Mouse (Mus musculus): ENCODE measurements around the gene Nt5e.
A peak's percentile ranks its signal among the peaks of the same experiment; 100 is the strongest.
"Not testable (repeated sequence)": the region's sequence is repeated elsewhere in the genome, so short reads cannot be mapped to it uniquely, and the experiment has no call there.

Gene Nt5e

DNA sequence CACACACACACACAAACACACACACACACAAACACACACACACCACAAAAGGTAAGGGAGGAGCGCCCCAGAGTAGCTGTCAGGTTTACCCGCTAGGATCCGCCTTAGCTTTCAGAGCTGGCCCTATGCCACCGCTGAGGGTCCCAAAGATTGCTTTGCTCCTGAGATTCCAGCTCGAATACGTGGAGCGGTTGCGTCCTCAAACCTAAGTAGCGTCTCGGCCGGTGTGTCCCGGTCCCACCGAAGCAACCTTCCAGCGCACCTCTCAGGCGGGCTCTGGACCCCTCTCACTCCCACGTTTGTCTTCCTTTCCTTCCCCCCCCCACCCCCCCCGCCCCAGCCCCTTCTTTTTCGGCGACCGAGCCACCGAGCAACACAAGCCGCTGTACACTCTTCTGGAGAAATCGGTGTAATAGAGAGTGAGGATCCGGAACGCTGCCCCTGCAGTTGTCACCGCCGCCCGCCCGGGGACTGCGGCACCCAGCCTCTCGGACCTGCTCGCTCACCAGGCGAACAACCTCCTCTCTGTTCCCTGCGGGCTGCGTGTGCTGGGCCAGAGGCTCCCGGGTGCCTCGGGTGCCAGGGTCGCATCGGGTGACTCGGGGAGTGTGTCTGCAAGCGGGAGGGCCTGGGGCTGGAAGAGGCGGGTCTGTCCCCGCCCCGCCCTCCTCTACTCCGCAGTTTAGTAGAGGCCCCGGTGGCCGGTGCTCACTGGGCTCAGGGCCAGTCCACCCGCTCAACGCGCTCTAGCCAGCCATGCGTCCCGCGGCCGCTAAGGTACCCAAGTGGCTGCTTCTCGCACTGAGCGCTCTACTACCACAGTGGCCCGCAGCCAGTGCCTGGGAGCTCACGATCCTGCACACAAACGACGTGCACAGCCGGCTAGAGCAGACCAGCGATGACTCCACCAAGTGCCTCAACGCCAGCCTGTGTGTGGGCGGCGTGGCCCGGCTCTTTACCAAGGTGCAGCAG lies at the start of gene Nt5e:
TSS of gene Nt5e (plus strand) at position 268 of the 972 bp plus-strand sequence.
- DNase-seq (ENCODE audit: extremely low spot score), result peak; percentile 80

DNA sequence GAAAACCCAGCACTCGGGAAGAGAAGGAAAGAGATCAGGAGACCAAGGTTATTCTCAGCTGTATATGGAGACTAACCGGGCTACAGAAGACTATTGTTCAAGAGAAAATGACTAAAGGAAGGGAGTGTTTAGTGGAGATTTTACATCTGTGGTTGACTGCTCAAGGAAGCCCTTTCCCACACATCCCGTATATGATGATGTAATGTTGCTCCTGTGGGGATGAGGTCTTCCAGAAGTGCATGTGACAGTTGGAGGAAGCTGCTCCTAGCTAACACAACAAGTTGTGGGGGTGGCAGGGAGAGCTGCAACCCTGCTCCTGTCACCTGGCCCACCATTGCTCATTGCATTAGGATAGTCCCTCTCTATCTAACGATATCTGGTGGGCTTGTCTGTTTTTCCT lies 49.4 kb upstream of the Nt5e start:
- DNase-seq (ENCODE audit: extremely low spot score), result no peak

DNA sequence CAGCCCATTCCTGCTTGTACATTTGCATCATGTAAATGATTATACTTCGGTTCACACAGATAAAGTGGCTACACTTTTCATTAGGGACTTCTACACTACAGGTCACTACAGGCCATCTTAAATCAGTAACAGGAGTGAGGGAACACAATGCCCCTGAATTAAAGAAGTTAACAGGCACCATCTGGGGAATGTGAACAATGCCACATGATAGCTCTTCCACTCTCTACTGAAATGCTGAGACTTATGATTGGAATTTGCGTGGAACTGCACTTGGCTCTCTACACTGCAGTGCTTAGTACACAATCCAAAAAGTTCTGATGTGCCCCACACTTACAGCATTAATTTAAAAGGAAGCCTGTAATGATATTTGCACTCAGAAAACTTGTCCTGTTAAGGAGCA lies 47.3 kb upstream of the Nt5e start:
- no peak for DNase-seq (ENCODE audit: extremely low spot score)

DNA sequence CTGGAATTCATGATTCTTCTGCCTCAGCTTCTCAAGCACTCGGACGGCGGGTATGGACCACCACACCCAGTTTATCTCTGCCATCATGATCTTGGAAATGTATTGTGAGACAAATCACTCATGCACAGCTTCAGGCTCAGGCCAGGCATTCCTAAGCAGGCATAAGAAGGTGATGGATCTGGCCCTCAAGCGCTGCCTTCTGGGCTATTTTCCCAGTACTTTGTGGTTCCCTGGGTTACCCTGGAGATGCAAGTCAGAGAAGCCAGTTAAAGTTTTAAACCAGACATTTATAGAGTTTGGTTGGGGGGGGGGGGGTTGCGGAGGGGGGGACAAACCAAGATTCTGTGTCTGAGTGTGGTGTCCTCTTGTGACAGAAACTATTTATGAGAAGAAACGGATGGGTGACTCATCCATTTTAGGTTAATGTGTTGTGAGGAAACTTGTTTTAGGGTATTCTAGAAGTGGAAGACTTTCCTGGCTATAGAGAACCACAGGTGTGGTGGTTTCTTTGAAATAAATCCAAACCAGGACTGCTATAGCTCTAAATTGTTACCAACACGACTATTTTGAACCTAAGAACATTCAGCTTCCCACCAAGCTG lies 37.3 kb upstream of the Nt5e start:
- no peak for DNase-seq (ENCODE audit: extremely low spot score)

DNA sequence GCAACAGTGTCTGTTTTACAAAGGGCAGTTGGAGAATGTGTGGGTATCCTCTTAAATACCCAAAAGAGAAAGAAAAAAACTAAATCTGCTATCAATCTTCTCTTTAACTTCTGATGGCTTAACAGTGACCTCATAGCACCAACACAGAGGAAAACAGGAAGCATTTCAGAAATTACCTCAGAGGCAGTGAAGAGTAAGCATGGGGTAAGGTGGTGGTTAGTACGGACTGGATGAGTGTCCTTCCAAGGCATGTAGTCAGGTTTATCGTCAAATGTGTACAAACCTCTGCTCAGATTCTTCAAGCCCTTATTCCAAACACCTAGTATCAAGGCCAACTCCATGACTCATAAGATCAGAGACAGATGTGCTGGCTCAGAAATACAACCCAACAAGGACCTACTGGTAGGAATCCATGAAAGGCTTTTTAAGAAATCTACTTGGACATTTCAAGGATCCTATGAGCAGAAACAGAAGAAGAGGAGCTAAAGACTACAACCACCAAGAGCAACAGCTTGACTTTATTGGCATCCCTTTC lies 34.1 kb upstream of the Nt5e start:
- DNase-seq (ENCODE audit: extremely low spot score), result no peak

DNA sequence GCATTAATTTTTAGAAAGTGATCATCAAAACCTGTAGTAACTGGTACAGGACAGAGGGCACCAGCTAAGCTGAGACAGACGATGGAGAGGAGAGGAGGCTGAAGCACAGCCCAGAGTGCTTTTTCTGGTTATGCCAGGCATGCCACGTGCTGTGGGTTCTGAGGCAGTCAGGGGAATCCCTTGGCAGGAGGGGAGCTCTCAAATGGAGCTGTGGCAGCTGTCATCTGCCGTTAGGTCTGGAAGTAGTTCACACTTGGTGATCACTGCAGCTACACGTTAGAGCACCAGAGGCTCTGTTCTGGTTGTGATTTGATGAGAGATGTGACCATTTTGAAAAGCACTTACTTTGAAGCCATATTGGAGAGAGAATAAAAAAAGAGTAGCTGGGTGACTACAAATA lies 31.2 kb upstream of the Nt5e start:
- no peak for DNase-seq (ENCODE audit: extremely low spot score)

DNA sequence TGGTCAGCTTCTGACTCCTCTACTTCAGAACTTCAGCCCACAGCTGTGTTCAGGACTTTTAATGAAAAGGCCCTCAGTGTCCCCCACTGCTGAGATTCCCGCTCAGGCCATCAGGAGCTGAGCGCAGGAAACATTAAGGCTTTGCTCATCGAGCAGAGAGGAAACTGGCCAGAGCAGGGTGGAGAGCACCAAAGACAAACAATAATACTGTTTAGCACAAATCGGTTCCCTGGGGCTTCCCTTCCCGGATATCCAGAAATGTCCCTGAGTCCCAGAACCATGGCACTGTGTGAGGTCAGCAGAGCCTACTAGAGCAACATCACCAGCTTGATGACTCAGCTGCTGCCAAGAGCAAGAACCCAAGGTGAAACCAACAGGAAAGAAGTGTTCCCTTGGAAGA lies 30.7 kb upstream of the Nt5e start:
- no peak for DNase-seq (ENCODE audit: extremely low spot score)

DNA sequence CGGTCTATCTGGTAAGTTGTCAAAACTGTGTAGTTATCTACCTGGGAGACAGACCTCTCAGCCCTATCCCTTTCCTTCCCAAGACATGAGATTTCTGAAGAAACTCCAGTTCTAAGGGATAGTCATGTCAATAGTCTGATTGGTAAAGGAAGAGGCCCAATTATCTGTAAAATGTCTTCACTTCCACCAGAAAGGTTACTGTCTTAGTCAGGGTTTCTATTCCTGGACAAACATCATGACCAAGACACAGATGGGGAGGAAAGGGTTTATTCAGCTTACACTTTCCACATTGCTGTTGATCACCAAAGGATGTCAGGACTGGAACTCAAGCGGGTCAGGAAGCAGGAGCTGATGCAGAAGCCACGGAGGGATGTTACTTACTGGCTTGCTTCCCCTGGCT lies 29.8 kb upstream of the Nt5e start:
- DNase-seq (ENCODE audit: extremely low spot score), result not testable (repeated sequence)

DNA sequence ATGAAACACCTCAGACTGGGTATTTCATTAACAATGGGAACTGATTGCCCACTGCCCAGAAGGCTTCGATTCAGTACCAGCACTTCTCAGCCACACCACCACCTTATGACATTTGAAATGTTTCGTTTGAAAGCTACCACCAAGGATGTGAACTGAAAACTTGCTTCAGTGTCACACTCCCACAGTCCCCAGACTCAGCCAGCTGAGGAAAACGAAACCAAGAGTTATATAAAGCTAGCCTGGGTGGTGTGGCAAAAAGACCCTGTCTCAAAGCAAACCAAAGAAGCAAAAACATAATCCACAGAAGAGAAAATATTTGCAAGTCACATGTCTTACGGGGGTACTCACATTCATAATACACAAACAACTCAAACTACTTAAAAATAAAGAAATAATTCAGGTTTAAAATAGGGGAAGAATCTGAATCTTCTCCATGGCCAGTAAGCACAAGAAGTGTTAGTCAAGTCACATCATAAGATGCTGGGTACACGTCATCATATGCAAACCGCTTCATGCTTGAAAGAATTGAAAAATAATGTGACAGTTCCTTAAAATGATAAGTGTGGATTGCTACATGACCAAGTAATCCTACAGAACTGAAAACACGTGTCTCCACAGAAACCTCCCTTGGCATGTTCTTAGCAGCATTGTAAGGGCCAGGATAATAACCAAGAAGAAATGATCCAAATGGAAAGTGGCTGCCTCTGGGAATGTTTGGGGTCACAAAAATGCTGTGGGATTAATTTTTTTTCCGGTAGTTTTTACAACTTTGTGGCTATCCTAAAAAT lies 28.9 kb upstream of the Nt5e start:
- DNase-seq (ENCODE audit: extremely low spot score), result no peak

DNA sequence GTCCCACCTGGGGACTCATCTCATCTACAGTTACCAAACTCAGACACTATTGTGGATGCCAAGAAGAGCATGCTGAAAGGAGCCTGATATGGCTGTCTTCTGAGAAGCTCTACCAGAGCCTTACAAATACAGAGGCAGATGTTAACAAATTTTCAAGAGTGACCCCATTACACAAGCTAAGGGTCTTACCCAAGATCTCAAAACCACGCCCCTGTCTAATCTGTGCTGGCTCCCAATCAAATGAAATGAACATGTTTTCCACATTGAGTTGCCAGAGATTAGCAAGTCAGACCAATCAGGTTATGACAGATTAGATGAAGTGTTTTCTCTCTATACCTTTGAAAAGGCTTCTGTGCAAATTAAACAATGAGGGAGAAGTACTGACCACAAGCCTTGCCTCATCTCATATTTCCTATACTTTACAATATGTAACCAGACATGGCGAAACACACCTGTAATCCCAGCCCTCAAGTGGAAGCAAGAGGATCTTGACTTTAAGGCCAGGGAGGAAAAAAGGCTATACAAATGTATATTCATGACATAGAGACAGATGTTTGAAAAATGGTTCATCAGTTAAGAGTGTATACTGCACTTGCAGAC lies 19.9 kb upstream of the Nt5e start:
- no peak for DNase-seq (ENCODE audit: extremely low spot score)

DNA sequence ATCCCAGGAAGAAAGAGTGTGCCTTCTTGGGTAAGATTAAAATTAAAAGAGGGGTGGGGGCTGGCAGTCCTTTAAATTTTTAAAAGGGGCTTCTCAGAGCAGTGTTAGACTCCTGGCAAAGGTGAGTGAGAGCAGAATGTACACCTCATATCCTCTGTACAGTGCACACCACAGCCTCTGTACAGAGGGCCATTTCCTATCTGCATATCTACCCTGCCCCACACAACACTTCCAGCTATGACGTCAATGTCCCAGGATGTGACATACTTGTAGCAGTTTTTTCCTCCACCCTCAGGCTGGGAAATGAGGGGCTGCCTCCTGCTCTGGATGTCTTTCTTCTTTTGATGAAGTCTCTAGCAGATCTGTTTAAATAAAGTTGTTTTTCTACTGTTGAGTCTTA lies 17.9 kb upstream of the Nt5e start:
- no peak for DNase-seq (ENCODE audit: extremely low spot score)

DNA sequence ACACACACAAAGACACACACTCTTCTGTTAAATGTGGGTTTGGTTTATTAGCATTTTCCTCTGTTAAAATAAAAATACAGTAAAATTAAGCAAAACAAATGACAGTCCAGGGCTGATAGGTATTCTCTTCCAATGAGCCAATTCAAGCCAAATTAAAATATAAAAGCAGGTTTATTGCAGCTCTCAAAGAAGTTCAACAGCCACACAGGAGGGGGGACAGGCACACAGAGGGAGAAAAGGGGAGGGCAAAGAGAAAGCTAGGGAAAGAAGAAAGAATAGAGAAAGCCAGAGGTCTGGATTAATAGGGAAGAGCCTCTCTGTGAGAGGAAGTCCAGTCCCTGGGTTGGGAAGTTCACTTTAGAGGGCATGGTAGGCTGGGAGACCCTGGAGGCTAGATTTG lies 7.8 kb upstream of the Nt5e start:
- DNase-seq (ENCODE audit: extremely low spot score), result no peak

DNA sequence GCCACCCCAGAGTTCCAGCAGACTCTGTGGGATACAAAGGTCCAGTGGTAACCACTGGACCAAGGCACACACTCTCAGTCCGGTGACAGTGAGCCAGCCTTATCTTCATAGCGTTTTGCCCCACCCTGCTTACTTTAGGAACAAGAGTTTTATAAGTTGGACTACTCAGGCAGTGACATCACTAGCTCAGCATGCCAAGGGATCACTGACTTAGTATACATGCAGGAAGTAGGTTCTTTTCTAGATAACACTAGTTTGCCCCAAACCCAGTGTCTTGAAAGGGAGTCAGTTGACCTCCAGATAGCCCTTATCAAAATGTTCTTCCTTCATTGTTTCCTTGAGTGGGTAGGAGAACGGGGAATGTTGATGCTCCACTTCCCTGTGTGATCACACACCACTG lies 2.4 kb upstream of the Nt5e start:
- no peak for DNase-seq (ENCODE audit: extremely low spot score)

DNA sequence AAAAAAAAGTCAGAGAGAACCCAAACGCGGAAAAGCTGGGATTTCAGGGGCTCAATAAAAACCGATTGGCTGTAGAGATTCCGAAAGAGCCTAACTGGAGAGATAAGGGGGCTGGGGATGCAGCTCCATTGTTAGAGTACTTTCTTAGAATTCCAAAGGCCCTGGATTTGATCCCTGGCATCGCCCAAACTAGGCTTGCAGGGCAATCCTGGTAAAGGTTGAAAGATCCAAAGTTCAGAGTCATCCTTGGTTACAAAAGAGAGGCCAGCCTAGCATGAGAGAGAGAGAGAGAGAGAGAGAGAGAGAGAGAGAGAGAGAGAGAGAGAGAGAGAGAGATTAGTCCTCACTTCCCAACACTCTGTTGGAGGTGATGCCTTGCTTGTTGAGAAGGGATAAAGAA lies 1.7 kb downstream of the Nt5e start:
- no peak for DNase-seq (ENCODE audit: extremely low spot score)

DNA sequence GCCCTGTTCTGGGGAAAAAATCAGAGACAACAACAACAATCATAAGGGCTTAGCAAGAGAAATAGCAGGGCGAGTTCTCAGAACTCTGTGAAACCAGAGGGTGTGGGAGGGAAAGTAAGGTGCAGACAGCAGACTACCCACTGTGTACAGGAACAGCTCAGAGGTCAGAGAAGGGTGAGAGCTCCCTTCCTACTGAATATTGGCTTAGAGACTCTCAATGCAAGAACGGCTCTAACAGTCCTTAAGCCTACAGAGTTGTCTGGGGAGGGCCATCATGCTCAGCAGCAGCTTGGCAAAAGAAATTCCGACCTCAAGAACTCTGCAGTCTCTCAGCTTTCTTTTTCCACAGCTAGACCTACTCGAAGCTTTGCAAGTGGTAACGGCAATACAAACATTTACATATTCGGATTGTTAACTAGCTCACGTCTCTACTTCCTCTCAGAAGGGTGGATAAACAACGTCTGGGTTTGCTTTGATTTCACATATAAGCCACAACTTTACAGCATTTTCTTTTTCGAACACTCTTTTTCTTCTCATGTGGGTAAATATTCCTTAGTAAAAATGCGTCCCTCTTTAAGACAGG lies 2.3 kb downstream of the Nt5e start:
- DNase-seq (ENCODE audit: extremely low spot score), result no peak

DNA sequence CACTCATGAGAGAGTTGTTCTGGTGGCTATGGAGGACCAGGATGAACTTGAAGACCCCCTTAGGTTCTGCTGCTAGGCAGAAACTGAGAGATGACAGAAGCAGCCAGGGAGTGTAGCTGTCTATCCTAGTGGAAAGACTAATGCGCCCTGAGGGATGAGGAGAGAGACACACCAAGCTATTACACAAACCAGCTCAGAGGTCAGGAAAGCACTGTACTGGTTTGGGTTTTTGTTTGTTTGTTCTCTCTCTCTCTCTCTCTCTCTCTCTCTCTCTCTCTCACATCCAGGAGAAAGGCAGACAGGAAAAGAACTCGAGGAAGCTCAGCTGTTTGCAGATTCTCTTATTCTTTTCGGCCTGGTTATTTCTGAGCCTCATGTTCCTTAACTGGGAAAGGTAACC lies 3.3 kb downstream of the Nt5e start:
- DNase-seq (ENCODE audit: extremely low spot score), result no peak

DNA sequence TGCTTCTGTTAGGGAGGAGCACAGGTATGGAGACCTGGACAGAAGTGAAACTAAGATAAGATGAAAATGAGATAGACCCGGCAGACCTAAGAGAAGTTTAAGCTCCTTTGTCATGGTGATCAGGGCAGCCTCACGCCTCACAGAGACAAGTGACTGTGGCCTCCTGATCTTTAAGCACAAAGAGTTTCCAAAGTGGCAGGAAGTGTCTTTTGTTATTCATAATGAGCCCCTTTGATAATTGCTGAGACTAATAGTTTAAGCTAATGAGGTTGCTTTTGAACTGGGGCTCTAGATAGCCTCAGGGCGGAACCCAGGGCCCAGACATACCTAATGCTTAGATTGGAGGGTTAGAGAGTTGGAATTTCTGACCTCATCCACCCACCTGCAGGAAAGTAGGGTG lies 5.5 kb downstream of the Nt5e start:
- DNase-seq (ENCODE audit: extremely low spot score), result no peak

DNA sequence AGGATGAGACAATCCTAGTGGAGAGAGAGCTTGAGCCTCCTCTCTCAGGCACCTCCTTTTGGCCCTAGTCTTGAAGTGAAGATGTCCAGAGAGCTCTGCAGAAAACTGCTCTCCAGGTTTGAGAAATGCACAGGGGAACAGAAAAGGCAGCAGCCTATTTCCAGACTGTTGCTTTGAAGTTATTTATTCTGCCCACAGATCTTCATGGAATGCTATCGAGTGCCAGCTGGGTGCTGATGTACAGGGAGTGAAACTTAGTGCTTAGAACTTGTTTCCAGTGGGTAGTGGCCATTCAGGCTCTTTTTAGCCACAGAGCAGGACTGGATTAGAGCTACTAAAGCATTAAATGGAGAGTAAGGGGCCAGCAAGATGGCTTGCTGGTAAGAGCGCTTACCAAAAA lies 8.8 kb downstream of the Nt5e start:
- DNase-seq (ENCODE audit: extremely low spot score), result no peak

DNA sequence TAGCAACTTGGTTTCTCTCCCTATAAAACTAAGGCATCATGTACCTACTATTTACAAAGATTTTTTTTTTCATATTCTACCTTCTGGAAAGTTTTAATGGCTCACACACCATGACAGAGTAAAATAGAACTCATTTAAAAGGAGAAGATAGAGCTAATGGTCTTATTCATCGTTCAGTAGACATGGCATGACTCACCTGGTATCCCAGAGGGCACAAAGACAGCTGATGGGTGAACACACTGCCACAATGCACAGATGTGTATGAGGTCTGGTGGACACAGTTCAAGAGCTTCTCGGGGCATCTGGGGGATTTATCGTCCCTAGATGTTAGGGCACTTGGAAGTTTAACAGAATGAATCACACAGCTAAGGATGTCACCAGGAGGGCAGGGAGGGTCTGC lies 13.8 kb downstream of the Nt5e start:
- no peak for DNase-seq (ENCODE audit: extremely low spot score)

DNA sequence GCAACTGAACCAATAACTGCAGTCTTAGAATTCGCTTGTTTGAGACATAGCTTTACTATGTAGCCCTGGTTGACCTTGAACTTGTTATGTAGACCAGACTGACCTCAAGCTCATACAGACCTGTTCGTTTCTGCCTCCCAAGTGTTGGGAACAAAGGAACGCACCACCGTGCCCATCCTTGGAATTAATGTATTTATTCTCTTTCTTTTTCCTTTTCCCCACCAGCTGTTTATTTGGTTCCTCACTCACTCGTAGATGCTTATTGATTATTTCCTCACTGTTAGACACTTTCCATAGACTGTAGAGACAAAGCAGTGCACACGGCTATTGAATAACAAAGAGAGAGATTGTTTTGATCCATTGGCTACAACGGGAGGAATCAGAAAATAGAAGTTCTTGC lies 15.2 kb downstream of the Nt5e start:
- no peak for DNase-seq (ENCODE audit: extremely low spot score)

DNA sequence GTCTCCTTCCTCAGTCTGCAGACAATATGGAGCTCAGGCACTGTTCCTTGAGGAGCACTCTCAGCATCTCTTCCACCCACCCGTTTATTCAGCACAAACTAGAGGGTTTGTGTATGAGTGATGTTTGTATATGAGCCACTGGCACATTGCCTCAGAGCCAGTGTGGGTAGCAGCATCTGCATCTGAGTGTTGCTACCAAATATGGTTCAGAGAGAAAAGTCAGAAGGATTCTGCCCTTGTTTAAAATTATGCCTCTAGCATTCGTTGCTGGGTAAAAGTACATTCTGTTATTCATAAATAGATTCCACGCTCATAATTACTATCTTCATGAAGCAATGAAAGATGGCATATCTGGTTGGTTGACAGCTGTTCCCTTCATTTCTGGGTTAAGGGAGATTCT lies 15.7 kb downstream of the Nt5e start:
- no peak for DNase-seq (ENCODE audit: extremely low spot score)

DNA sequence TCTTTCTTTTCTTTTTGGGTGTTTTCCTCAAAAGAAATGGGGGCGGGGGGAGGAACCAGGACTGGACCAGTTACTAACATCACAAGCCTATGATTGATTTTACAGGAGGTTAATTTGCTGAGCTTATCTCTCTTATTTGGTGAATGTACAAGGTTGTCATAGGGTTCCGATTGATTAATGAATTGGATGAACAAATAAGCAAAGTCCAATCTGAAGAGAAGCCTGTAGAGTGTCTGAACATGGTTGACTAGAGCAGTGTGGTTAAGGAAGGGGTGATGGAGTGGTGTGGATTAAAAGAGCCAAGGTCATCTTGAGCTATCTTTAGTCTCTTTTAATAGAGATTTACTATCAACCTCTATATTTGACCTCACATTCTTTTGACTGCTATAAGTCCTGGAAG lies 17.4 kb downstream of the Nt5e start:
- no peak for DNase-seq (ENCODE audit: extremely low spot score)

Data from embryo, embryonic 9.5 days (tissue).